Mouse (Mus musculus) MEL (cell line): Measurements from ENCODE around the gene Catspere2. TPM values are rescaled to one million over a fixed set of nuclear protein-coding genes. Genes with fewer than 3 reads are reported as not detected.
"Not testable (repeated sequence)": the region's sequence is repeated elsewhere in the genome, so short reads cannot be mapped to it uniquely, and the experiment has no call there.

Experiments used
- DNase-seq: peaks from one replicate; pipeline ENCODE4 v3.0.0; 2011; ENCODE audit warnings: low read depth, low spot score
- H3K27ac ChIP-seq: 2 replicates; pipeline ENCODE4 v1.5.1; 2012; ENCODE audit warnings: low read depth, mild to moderate bottlenecking, control low read depth, low read length, moderate library complexity; ENCODE audit not compliant: control insufficient read depth
- H3K27me3 ChIP-seq, 2 experiments: fragments of 150-350 bp in 1 of 2; sonication (generic) in 1 of 2; 2 replicates each; pipeline ENCODE4 v1.6.1; 2012; ENCODE audit warnings: low read length in 2 of 2, mild to moderate bottlenecking in 2 of 2, improper control_type of control experiment in 1 of 2, moderate library complexity in 1 of 2; ENCODE audit not compliant: insufficient read depth in 2 of 2, control insufficient read depth in 1 of 2
- H3K36me3 ChIP-seq, 2 experiments: 2 replicates each; pipeline ENCODE4 v1.6.1; 2012 to 2014; ENCODE audit warnings: low read length in 2 of 2, improper control_type of control experiment in 1 of 2, inconsistent platforms in 1 of 2, mild to moderate bottlenecking in 1 of 2; ENCODE audit not compliant: insufficient read depth in 2 of 2, control insufficient read depth in 1 of 2
- H3K4me1 ChIP-seq, 2 experiments: fragments of 150-350 bp in 1 of 2; sonication (generic) in 1 of 2; 2 replicates each; pipeline ENCODE4 v1.6.1; 2012; ENCODE audit warnings: low read length in 2 of 2, improper control_type of control experiment in 1 of 2, mild to moderate bottlenecking in 1 of 2; ENCODE audit not compliant: insufficient read depth in 2 of 2, control insufficient read depth in 1 of 2
- H3K4me3 ChIP-seq, 2 experiments: fragments of 150-350 bp in 1 of 2; sonication (generic) in 1 of 2; 2 replicates each; pipeline ENCODE4 v1.5.1; 2012; ENCODE audit warnings: low read depth in 2 of 2, low read length in 2 of 2, mild to moderate bottlenecking in 2 of 2, moderate library complexity in 2 of 2, control low read depth in 1 of 2, improper control_type of control experiment in 1 of 2; ENCODE audit not compliant: control insufficient read depth in 1 of 2, insufficient read depth in 1 of 2
- H3K79me2 ChIP-seq: 2 replicates; pipeline ENCODE4 v1.6.1; 2012; ENCODE audit warnings: mild to moderate bottlenecking, low read length, moderate library complexity; ENCODE audit not compliant: control insufficient read depth, poor library complexity, insufficient read depth
- H3K9ac ChIP-seq: 2 replicates; pipeline ENCODE4 v1.6.1; 2012; ENCODE audit warnings: low read depth, mild to moderate bottlenecking, control low read depth, low read length, moderate library complexity; ENCODE audit not compliant: control insufficient read depth, poor library complexity, severe bottlenecking
- H3K9me3 ChIP-seq: fragments of 150-350 bp; sonication (generic); replicated peaks from 2 replicates; pipeline ENCODE4 v1.6.1; 2012; ENCODE audit warnings: mild to moderate bottlenecking, low read length, improper control_type of control experiment, moderate library complexity; ENCODE audit not compliant: insufficient read depth
- BHLHE40 ChIP-seq: IDR thresholded peaks from 2 replicates; pipeline ENCODE4 v1.6.1; 2012; ENCODE audit warnings: low read depth, mild to moderate bottlenecking, inconsistent platforms, low read length, improper control_type of control experiment, borderline replicate concordance
- CHD2 ChIP-seq: IDR thresholded peaks from 2 replicates; pipeline ENCODE4 v1.6.1; 2011; ENCODE audit warnings: low read length, improper control_type of control experiment
- CTCF ChIP-seq, 3 experiments: IDR thresholded peaks in 2 of 3; conservative IDR thresholded peaks in 1 of 3; 2 replicates each; pipeline ENCODE4 v1.5.1; 2011 to 2012; ENCODE audit warnings: low read length in 3 of 3, low read depth in 2 of 3, mild to moderate bottlenecking in 2 of 3, improper control_type of control experiment in 1 of 3, inconsistent platforms in 1 of 3, mixed read lengths in 1 of 3, moderate library complexity in 1 of 3; ENCODE audit not compliant: control insufficient read depth in 1 of 3, insufficient read depth in 1 of 3, poor library complexity in 1 of 3, severe bottlenecking in 1 of 3
- ETS1 ChIP-seq: IDR thresholded peaks from 2 replicates; pipeline ENCODE4 v1.6.1; 2012; ENCODE audit warnings: low read depth, mild to moderate bottlenecking, inconsistent platforms, low read length, improper control_type of control experiment, moderate library complexity
- JUND ChIP-seq: IDR thresholded peaks from 2 replicates; pipeline ENCODE4 v1.6.1; 2011; ENCODE audit warnings: low read depth, mild to moderate bottlenecking, improper control_type of control experiment, low read length
- MAZ ChIP-seq: IDR thresholded peaks from 2 replicates; pipeline ENCODE4 v1.6.1; 2012; ENCODE audit warnings: low read depth, mild to moderate bottlenecking, inconsistent platforms, low read length, improper control_type of control experiment
- MEF2A ChIP-seq: IDR thresholded peaks from 2 replicates; pipeline ENCODE4 v1.6.1; 2014; ENCODE audit warnings: low read depth, mild to moderate bottlenecking, inconsistent platforms, low read length, improper control_type of control experiment; ENCODE audit not compliant: poor library complexity, insufficient replicate concordance, severe bottlenecking; ENCODE audit errors: extremely low read depth
- POLR2A ChIP-seq, 2 experiments: IDR thresholded peaks; 2 replicates each; pipeline ENCODE4 v1.6.1; 2011 to 2012; ENCODE audit warnings: low read length in 2 of 2, mild to moderate bottlenecking in 2 of 2, control low read depth in 1 of 2, improper control_type of control experiment in 1 of 2, low read depth in 1 of 2, moderate library complexity in 1 of 2; ENCODE audit not compliant: control insufficient read depth in 1 of 2, insufficient read depth in 1 of 2, poor library complexity in 1 of 2
- POLR2AphosphoS5 ChIP-seq: IDR thresholded peaks from 2 replicates; pipeline ENCODE4 v1.6.1; 2012; ENCODE audit warnings: low read depth, borderline replicate concordance, mild to moderate bottlenecking, inconsistent platforms, low read length, moderate library complexity, mixed read lengths
- RCOR1 ChIP-seq: IDR thresholded peaks from 2 replicates; pipeline ENCODE4 v1.6.1; 2012; ENCODE audit warnings: low read depth, mild to moderate bottlenecking, inconsistent platforms, low read length, improper control_type of control experiment
- SMC3 ChIP-seq: IDR thresholded peaks from 2 replicates; pipeline ENCODE4 v1.6.1; 2011; ENCODE audit warnings: low read depth, low read length, improper control_type of control experiment
- TCF12 ChIP-seq: IDR thresholded peaks from 2 replicates; pipeline ENCODE4 v1.6.1; 2014; ENCODE audit warnings: low read depth, mild to moderate bottlenecking, inconsistent platforms, low read length, improper control_type of control experiment, moderate library complexity
- USF2 ChIP-seq, 2 experiments: IDR thresholded peaks; 2 replicates each; pipeline ENCODE4 v1.6.1; 2011 to 2012; ENCODE audit warnings: improper control_type of control experiment in 2 of 2, low read length in 2 of 2, borderline replicate concordance in 1 of 2, inconsistent platforms in 1 of 2, low read depth in 1 of 2, mild to moderate bottlenecking in 1 of 2; ENCODE audit not compliant: insufficient read depth in 1 of 2
- ZNF384 ChIP-seq: IDR thresholded peaks from 2 replicates; pipeline ENCODE4 v1.6.1; 2012; ENCODE audit warnings: low read depth, mild to moderate bottlenecking, inconsistent platforms, low read length, improper control_type of control experiment
- polyA plus RNA-seq, 2 experiments: library from polyadenylated mRNA; stranded (reverse) in 1 of 2; unstranded in 1 of 2; fragments of >175 nt in 1 of 2; fragments of >200 nt in 1 of 2; gene quantifications; 2 replicates each; pipeline versions ENCODE4 v1.2.1 to v1.2.4; 2012; ENCODE audit warnings: low replicate concordance in 2 of 2, low read depth in 1 of 2; ENCODE audit not compliant: insufficient read length in 2 of 2, insufficient read depth in 1 of 2, missing spikeins in 1 of 2
- total RNA-seq: library from RNA; depleted of rRNA; stranded (reverse); fragments of 300-350 nt; gene quantifications from 2 replicates; pipeline ENCODE4 v1.2.3, GENCODE M21; 2012

The Catspere2 gene
- total and polyA plus RNA-seq, 3 experiments = not detected

DNA sequence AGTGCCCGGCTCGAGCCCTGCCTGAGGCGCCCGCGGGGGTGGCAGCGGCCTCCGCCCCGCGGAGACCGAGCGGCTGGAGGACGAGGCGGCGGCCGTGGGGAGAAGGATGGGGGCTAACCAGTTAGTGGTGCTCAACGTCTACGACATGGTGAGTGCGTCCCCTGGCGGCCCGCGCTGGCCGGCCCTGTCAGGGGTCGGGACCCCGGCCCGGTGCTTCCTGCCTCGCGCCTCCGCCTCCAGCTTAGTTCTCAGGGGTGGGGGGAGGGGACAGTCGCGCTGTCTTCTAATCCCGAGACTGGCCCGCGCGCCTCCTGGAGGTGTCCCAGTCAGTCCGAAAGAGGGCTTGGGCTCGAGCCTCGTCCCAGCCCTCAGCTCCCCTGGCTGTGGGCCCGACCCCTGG, 204.6 kb downstream of the Catspere2 start:
- H3K36me3 ChIP-seq = peaks cover 0 to 18% of the 10 kb centered on the region in 2 experiments; a peak in 2 of 4 replicates
- peak; percentile 64 for DNase-seq
- not testable (repeated sequence) for H3K9me3 ChIP-seq, H3K27ac ChIP-seq, H3K79me2 ChIP-seq, H3K27me3 ChIP-seq, H3K4me1 ChIP-seq
- H3K4me3 ChIP-seq = peak overlapping the region; percentile 54 to 62; a peak in 3 of 4 replicates
- peak in 1 of 3 experiments; percentile 48; a peak in 3 of 6 replicates for TF ChIP-seq CTCF (IDR thresholded peaks at IDR 0.05 in 2 of 3, conservative IDR thresholded peaks at IDR 0.05 in 1 of 3; ENCODE audit: control insufficient read depth in 1 of 3, insufficient read depth in 1 of 3, low read depth in 2 of 3, low read length in 3 of 3, poor library complexity in 1 of 3, severe bottlenecking in 1 of 3)
- 0 out of 4 replicates have a peak, but pooled peaks of 1 of the 2 experiments have one; percentile 22 for TF ChIP-seq POLR2A (IDR thresholded peaks at IDR 0.05; ENCODE audit: control insufficient read depth in 1 of 2, insufficient read depth in 1 of 2, low read depth in 1 of 2, low read length in 2 of 2, poor library complexity in 1 of 2)
- peak overlapping the region; percentile 59 for H3K9ac ChIP-seq

DNA sequence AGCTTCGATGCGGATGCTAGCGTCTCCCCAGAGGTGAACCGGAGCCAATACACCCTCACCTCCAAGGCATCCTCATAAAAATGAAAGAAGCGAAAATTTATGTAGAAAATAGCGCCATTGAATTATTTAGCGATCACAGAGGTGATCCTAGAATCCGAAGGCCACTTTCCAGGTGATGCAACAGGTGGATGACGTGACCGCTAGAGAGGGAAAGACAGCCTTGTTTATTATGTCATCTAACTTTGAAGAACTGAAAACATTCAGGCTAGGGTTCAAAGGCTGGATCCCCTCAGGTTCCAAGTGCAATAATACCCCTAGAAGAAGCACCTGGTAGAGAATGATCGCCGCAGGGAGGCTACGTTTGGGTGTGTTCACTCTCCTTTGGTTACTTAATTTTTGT, 205.2 kb downstream of the Catspere2 start:
- Histone ChIP-seq H3K4me3 (peak overlapping the region; percentile 67 to 96), H3K36me3 (peaks cover 0 to 18% of the 10 kb centered on the region in 2 experiments; a peak in 2 of 4 replicates), H3K79me2 (peaks cover 13% of the 10 kb centered on the region), H3K27ac (no peak overlapping the region), H3K9me3 (no peaks in the 10 kb centered on the region), H3K4me1 (peaks cover 0 to 7% of the 10 kb centered on the region in 2 experiments; a peak in 3 of 4 replicates), H3K9ac (peak overlapping the region; percentile 70), H3K27me3 (no peaks in the 10 kb centered on the region)
- DNase-seq = peak; percentile 38
- TF ChIP-seq CHD2 = no peak
- TF ChIP-seq SMC3 = no peak
- no peak for TF ChIP-seq BHLHE40
- no peak for TF ChIP-seq CTCF (IDR thresholded peaks at IDR 0.05 in 2 of 3, conservative IDR thresholded peaks at IDR 0.05 in 1 of 3; ENCODE audit: control insufficient read depth in 1 of 3, insufficient read depth in 1 of 3, low read depth in 2 of 3, low read length in 3 of 3, poor library complexity in 1 of 3, severe bottlenecking in 1 of 3)
- no peak for TF ChIP-seq POLR2A (IDR thresholded peaks at IDR 0.05; ENCODE audit: control insufficient read depth in 1 of 2, insufficient read depth in 1 of 2, low read depth in 1 of 2, low read length in 2 of 2, poor library complexity in 1 of 2)
- TF ChIP-seq TCF12 = no peak
- TF ChIP-seq USF2 (IDR thresholded peaks at IDR 0.05; ENCODE audit: borderline replicate concordance in 1 of 2, insufficient read depth in 1 of 2, low read depth in 1 of 2, low read length in 2 of 2) = no peak
- TF ChIP-seq RCOR1 = no peak
- no peak for TF ChIP-seq ZNF384
- TF ChIP-seq MEF2A = no peak
- no peak for TF ChIP-seq MAZ
- no peak for TF ChIP-seq POLR2AphosphoS5
- no peak for TF ChIP-seq JUND
- TF ChIP-seq ETS1 = no peak
